Mouse (Mus musculus) lung, embryonic 15.5 days (tissue): ENCODE data around the gene Cnih3. TPM values are rescaled to one million over a fixed set of nuclear protein-coding genes. Genes with fewer than 3 reads are reported as not detected.
A peak's percentile ranks its signal among the peaks of the same experiment; 100 is the strongest.

ENCODE experiments used
- ATAC-seq: fragments of 200-750 bp; cut with Nextera tagmentation; 2 replicates; pipeline ENCODE4 v1.8.0; 2017; ENCODE audit warnings: moderate number of reproducible peaks, borderline replicate concordance; ENCODE audit not compliant: low FRiP score, low TSS enrichment; ENCODE audit errors: extremely low read depth
- H3K27ac ChIP-seq: fragments of 300-500 bp; sonication (generic); 2 replicates; pipeline ENCODE4 v1.5.1; 2015; ENCODE audit warnings: moderate library complexity, mild to moderate bottlenecking, inconsistent platforms
- H3K27me3 ChIP-seq: fragments of 300-500 bp; sonication (generic); 2 replicates; pipeline ENCODE4 v1.6.1; 2015; ENCODE audit warnings: inconsistent platforms
- H3K36me3 ChIP-seq: fragments of 300-500 bp; sonication (generic); 2 replicates; pipeline ENCODE4 v1.6.1; 2015; ENCODE audit warnings: inconsistent platforms
- H3K4me1 ChIP-seq: fragments of 300-500 bp; sonication (generic); 2 replicates; pipeline ENCODE4 v1.6.1; 2015; ENCODE audit warnings: inconsistent platforms
- H3K4me2 ChIP-seq: fragments of 300-500 bp; sonication (generic); 2 replicates; pipeline ENCODE4 v1.6.1; 2015; ENCODE audit warnings: inconsistent platforms, mild to moderate bottlenecking, moderate library complexity
- H3K4me3 ChIP-seq: fragments of 300-500 bp; sonication (generic); 2 replicates; pipeline ENCODE4 v1.5.1; 2015; ENCODE audit warnings: mild to moderate bottlenecking, inconsistent platforms
- H3K9ac ChIP-seq: fragments of 300-500 bp; sonication (generic); 2 replicates; pipeline ENCODE4 v1.6.1; 2015; ENCODE audit warnings: inconsistent platforms
- H3K9me3 ChIP-seq: fragments of 300-500 bp; sonication (generic); 2 replicates; pipeline ENCODE4 v1.6.1; 2016; ENCODE audit warnings: inconsistent platforms
- WGBS: fragments of 180-500 bp; shearing (Covaris S2); methylation state at CpG from one replicate; pipeline ENCODE4 v1.1.7; 2015; 5-methylcytosine and 5-hydroxymethylcytosine counted together
- polyA plus RNA-seq: library from polyadenylated mRNA; unstranded; fragments of >200 nt; fragmentation: Nextera tagmentation; extraction: Ambion mirVana; gene quantifications from 2 replicates; pipeline ENCODE4 v1.2.1, GENCODE M21; 2015

Gene Cnih3
- polyA plus RNA-seq, 1 experiment from 2014 or later: 0.27 TPM

DNA sequence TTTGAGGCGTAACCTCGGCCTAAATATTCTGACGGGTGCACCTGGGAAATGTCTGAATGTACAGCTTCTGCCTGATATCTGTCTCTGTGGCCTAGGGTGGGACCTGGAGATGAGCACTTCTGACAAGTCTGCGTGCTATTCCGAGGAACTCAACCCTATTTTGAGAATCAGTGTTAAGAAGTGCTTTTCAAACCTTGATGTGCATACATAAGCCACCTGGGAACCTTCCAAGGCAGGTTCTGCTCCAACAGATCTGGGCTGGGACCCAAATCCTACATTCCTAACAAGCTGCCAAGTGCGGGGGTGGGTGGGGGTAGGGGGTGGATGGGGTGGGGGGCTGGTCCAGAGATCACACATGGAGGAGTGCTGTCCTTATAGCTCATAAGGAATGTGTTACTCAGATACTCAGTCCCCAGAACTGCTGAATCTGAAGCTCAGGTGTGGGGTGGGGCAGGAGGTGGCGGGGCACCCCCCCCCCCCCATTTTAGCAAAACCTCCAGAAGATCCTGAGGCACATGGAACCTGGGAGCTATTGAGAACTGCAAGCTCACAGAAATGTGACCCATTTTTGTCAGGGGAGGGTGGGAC, 89.3 kb downstream of the Cnih3 start:
- 46% methylated on average over 7 of the region's 7 CpGs for WGBS
- no peak overlapping the region for H3K4me2 ChIP-seq
- H3K36me3 ChIP-seq: no peaks in the 10 kb centered on the region
- peaks cover 33% of the 10 kb centered on the region for H3K4me1 ChIP-seq
- no peak overlapping the region for H3K9ac ChIP-seq
- peak overlapping the region; percentile 91 for H3K27ac ChIP-seq
- H3K9me3 ChIP-seq: no peaks in the 10 kb centered on the region
- peak; percentile 51 for ATAC-seq
- H3K27me3 ChIP-seq: no peaks in the 10 kb centered on the region
- H3K4me3 ChIP-seq: no peak overlapping the region

DNA sequence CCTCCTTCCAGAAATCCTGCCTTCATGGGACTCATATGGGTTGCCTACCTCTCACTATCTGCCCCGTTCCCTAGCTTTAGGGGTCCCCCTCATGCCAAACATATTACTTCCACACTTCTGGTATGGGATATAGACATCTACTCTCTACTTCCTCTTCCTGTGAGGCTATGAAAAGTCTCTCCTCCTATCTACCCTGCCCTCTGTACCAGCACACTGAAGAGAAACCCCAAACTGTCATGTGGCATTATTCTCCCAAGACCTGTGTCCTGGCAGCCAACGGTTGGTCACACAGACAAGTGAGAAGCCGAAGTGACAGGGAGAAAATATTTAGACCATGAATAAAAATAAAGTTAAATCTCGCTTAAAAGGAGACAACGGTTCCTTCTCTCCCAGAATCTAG, 92.6 kb downstream of the Cnih3 start:
- Histone ChIP-seq H3K27me3 (no peaks in the 10 kb centered on the region), H3K4me3 (no peak overlapping the region), H3K36me3 (no peaks in the 10 kb centered on the region), H3K4me2 (no peak overlapping the region), H3K9me3 (no peaks in the 10 kb centered on the region), H3K9ac (no peak overlapping the region), H3K27ac (no peak overlapping the region), H3K4me1 (peaks cover 37% of the 10 kb centered on the region)
- 89% methylated on average over 5 of the region's 5 CpGs for WGBS
- ATAC-seq: no peak

DNA sequence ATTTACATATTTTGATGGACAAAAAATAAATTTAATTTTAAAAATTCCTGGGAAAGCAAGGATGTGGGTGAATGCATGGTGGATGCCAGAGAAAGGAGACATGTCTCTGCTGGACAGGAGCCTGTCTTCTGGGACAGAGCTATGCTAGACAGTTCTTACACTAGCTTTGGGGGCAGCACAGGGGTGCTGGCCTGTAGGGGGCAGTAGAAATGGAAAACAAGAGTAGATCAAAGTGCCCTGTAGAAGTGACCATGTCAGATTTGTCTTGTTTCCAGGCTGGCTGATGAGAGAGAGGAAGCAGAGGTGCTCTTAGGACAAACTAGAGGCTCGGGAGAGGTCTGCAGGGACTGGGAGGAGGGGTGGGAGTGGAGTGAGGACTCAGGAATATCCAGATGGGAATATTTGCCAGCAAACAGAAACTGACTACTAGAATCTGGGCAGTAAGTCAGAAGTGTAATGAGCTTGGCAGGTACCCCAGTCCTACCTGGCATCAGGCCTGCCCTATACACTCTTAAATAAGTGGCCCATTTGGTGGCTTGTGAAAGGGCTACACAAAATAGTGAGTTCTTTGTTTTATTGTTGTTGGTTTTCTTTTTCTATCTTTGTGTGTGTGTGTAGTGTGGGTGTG, 93.3 kb downstream of the Cnih3 start:
- no peaks in the 10 kb centered on the region for H3K27me3 ChIP-seq
- no peak overlapping the region for H3K4me2 ChIP-seq
- H3K36me3 ChIP-seq: no peaks in the 10 kb centered on the region
- H3K9me3 ChIP-seq: no peaks in the 10 kb centered on the region
- no peak overlapping the region for H3K4me3 ChIP-seq
- peaks cover 32% of the 10 kb centered on the region; the same call in 1 of the 2 replicates for H3K4me1 ChIP-seq
- no peak overlapping the region for H3K9ac ChIP-seq
- no peak overlapping the region for H3K27ac ChIP-seq
- 41% methylated on average over 1 of the region's 1 CpGs for WGBS
- no peak for ATAC-seq

DNA sequence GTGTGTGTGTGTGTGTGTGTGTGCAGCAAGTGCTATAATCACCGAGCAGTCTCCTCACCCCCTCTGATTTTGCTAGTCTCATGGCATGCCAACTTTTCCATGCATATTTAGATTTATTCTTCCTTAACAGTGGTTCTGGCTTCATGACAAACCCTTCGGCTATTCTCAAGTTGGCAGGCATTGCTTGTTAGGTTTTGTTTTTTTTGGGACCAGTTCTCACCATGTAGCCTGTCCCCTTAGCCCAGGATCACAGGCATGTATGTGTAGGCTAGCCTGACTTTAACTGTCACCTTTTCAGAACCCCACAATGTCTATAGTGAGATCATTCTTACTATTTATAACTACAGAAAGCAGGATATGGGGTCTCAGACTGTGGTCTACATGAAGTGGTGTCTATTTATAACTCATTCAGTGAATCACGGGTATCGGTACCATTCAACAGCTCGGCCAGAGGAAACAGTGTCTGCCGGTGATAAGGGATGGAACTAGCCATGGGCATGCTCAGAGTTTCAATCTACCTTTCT, 94.2 kb downstream of the Cnih3 start:
- H3K27me3 ChIP-seq: no peaks in the 10 kb centered on the region
- 47% methylated on average over 6 of the region's 6 CpGs for WGBS
- no peak overlapping the region for H3K4me3 ChIP-seq
- no peak overlapping the region for H3K4me2 ChIP-seq
- peaks cover 27% of the 10 kb centered on the region; the same call in 1 of the 2 replicates for H3K4me1 ChIP-seq
- H3K36me3 ChIP-seq: no peaks in the 10 kb centered on the region
- no peak overlapping the region for H3K27ac ChIP-seq
- ATAC-seq: peak; percentile 28; the same call in 1 of the 2 replicates
- no peaks in the 10 kb centered on the region for H3K9me3 ChIP-seq
- no peak overlapping the region for H3K9ac ChIP-seq

DNA sequence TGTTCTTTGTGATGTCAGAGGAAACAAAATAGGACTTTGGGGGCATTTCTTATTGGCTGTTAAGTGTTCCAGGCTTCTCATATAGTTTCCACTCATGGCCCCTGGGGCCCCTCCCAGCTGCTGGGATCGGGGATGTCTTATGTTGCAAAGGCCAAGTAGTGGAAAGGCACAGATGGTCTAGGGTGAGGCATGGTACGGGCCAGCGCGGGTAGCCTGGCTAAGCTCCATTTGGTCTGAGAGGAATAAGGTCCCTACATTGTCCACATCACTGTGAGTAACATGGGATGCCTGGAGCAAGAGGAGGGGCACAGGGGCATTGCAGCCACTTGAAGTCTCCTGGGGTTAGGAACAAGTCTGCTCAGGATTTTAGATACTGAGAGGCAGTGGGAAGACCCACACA, 95.1 kb downstream of the Cnih3 start:
- peaks cover 19% of the 10 kb centered on the region; the same call in 1 of the 2 replicates for H3K4me1 ChIP-seq
- no peaks in the 10 kb centered on the region for H3K27me3 ChIP-seq
- no peak overlapping the region for H3K4me2 ChIP-seq
- 81% methylated on average over 4 of the region's 4 CpGs for WGBS
- ATAC-seq: no peak
- H3K27ac ChIP-seq: no peak overlapping the region
- no peaks in the 10 kb centered on the region for H3K36me3 ChIP-seq
- H3K4me3 ChIP-seq: no peak overlapping the region
- no peaks in the 10 kb centered on the region for H3K9me3 ChIP-seq
- H3K9ac ChIP-seq: no peak overlapping the region

DNA sequence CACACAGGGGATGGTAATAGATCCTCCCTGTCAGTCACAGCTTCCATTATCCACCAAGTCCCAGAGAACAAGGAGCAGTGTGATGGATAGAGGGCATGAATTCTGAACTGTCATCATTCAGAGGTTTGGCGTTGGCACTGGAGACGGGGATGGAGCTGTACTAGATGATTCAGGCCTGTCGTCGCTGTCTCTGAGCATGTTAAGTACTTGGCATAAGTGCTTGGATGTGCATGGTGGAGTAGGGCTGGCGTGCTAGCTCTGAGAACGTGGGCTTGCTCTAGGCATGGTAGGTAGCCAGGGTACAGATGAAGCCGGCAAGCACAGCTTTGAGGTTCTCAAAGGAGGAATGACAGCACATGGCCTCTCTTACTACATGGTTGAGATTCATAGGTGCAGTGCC, 95.6 kb downstream of the Cnih3 start:
- H3K9ac ChIP-seq: no peak overlapping the region
- H3K27me3 ChIP-seq: no peaks in the 10 kb centered on the region
- H3K36me3 ChIP-seq: no peaks in the 10 kb centered on the region
- H3K9me3 ChIP-seq: no peaks in the 10 kb centered on the region
- H3K4me2 ChIP-seq: no peak overlapping the region
- H3K4me3 ChIP-seq: no peak overlapping the region
- WGBS: 76% methylated on average over 7 of the region's 7 CpGs
- H3K4me1 ChIP-seq: peaks cover 18% of the 10 kb centered on the region; the same call in 1 of the 2 replicates
- no peak for ATAC-seq
- no peak overlapping the region for H3K27ac ChIP-seq

DNA sequence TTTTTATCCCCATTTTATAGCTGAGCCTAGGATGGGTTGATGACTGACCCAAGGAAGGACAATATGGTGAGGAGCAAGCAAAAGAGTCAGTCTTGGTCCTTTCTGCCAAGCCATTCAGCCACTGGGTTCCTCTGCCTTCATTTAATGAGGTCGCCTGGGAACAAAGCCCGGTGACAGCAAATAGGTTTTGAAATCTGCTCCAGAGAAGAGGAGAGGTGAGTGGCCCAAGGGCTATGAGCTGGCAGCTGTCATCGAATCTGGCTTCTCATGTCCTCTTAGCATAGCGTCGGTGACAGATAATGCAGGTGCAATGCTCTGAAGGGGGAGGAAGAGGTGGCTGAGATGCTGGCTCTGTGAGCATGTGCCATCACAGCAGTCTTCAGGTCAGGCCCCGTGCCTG, 100.7 kb downstream of the Cnih3 start:
- WGBS: 75% methylated on average over 6 of the region's 6 CpGs
- Histone ChIP-seq H3K27ac (no peak overlapping the region), H3K9ac (no peak overlapping the region), H3K4me1 (no peaks in the 10 kb centered on the region), H3K9me3 (no peaks in the 10 kb centered on the region), H3K27me3 (no peaks in the 10 kb centered on the region), H3K36me3 (no peaks in the 10 kb centered on the region), H3K4me3 (no peak overlapping the region), H3K4me2 (no peak overlapping the region)
- no peak for ATAC-seq

DNA sequence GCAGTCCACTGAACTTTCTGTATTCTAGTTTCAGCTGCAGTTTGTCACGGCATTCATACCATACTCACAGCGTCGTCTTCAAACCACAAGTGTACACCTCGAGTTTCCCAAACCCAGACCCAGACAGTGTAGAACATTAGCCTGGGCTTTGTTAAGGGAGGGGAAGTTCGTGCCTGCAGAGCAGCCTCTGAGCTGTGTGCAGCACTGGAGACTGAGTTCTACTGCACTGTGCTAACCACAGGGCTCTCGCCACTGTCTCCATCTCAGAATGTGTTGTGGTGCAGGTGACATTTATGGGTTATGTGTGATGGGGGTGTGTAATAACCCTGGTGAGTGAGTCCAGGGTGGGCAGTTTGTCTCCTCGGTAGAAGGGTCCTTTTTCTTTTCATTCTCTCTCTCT, 104.5 kb downstream of the Cnih3 start:
- H3K4me1 ChIP-seq: no peaks in the 10 kb centered on the region
- H3K36me3 ChIP-seq: no peaks in the 10 kb centered on the region
- no peak for ATAC-seq
- H3K9me3 ChIP-seq: no peaks in the 10 kb centered on the region
- H3K4me3 ChIP-seq: no peak overlapping the region
- no peaks in the 10 kb centered on the region for H3K27me3 ChIP-seq
- H3K9ac ChIP-seq: no peak overlapping the region
- no peak overlapping the region for H3K27ac ChIP-seq
- H3K4me2 ChIP-seq: no peak overlapping the region
- 76% methylated on average over 7 of the region's 7 CpGs for WGBS

DNA sequence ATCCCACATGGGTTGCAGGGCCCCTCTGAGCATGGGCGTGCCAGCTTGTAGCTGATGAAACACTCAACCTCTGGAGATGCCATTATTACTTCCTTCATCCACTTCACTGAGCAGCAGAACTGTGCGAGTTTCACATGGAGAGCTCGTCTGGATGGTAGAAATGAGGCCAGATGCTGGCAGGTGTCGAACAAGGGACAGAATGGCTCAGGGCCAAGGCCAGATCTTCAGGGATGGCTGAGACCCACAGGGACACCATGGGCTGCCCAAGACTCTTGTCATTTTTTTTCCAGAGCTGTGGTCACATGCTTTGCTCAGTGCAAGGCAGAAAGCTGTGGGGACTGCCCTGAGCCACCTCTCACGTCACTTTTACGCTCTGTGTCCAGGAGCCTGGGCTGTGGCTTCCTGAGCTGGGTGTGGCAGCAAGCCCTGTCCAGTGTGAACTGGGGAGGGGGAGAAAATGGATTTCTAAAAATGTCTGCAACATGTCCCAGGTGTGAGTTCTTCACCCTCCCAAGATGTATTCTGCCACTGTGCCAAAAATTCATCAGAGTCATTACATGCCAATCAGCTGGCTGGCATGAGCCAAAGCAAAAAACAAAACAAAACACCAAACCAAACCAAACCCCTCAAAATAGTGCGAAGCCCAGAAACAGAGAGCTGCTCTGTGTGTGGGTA, 107.1 kb downstream of the Cnih3 start:
- Histone ChIP-seq H3K4me3 (no peak overlapping the region), H3K4me2 (no peak overlapping the region), H3K4me1 (no peaks in the 10 kb centered on the region), H3K36me3 (no peaks in the 10 kb centered on the region), H3K9me3 (no peaks in the 10 kb centered on the region), H3K27ac (no peak overlapping the region), H3K27me3 (no peaks in the 10 kb centered on the region), H3K9ac (no peak overlapping the region)
- 60% methylated on average over 7 of the region's 7 CpGs for WGBS
- ATAC-seq: no peak

DNA sequence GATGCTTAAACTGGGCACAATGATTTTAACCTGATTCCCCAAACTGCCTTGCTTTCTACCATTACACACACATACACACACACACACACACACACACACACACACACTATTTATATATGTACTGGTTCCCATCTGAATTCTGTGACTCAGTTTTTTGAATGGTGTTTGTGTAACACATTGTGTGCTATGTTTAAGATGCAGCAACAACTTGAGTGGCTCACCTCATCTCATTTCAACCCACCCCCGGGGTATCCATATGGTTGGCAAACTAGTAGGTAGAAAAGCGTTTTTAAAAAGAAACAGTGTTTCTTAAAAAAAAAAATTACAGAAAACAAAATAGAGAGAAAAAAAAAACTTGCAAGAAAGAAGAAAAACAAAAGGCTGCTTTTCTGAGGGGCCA, 107.9 kb downstream of the Cnih3 start:
- WGBS: 75% methylated on average over 2 of the region's 2 CpGs
- no peak overlapping the region for H3K27ac ChIP-seq
- H3K9me3 ChIP-seq: no peaks in the 10 kb centered on the region
- no peak for ATAC-seq
- no peak overlapping the region for H3K4me3 ChIP-seq
- H3K4me2 ChIP-seq: no peak overlapping the region
- no peaks in the 10 kb centered on the region for H3K36me3 ChIP-seq
- H3K4me1 ChIP-seq: no peaks in the 10 kb centered on the region
- H3K27me3 ChIP-seq: no peaks in the 10 kb centered on the region
- no peak overlapping the region for H3K9ac ChIP-seq

DNA sequence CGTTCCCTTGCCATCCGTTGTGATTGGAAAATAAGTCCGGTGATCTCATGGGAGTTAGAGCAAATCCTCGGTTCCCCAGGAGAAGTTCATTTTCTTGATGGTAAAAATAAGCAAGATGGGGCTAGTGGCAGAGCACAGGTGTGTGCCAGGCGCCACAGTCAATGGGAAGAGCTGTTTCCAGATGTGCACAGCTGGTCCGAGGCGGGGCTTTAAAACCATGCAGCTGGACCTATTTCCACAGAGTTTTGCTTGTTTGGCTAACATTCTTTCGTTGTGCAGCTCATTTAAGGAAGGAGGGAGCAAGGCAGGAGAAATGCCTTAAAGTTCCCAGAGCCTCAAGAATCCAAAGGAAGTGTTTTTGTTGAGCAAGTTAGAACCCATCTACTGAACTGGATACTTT, 109.1 kb downstream of the Cnih3 start:
- no peak overlapping the region for H3K4me2 ChIP-seq
- WGBS: 72% methylated on average over 8 of the region's 8 CpGs
- no peak overlapping the region for H3K9ac ChIP-seq
- peaks cover 2% of the 10 kb centered on the region; the same call in 1 of the 2 replicates for H3K4me1 ChIP-seq
- no peak overlapping the region for H3K4me3 ChIP-seq
- no peak for ATAC-seq
- H3K9me3 ChIP-seq: no peaks in the 10 kb centered on the region
- no peak overlapping the region for H3K27ac ChIP-seq
- no peaks in the 10 kb centered on the region for H3K27me3 ChIP-seq
- no peaks in the 10 kb centered on the region for H3K36me3 ChIP-seq
